Mouse (Mus musculus): Measurements from ENCODE around the gene Lmntd2.

DNA sequence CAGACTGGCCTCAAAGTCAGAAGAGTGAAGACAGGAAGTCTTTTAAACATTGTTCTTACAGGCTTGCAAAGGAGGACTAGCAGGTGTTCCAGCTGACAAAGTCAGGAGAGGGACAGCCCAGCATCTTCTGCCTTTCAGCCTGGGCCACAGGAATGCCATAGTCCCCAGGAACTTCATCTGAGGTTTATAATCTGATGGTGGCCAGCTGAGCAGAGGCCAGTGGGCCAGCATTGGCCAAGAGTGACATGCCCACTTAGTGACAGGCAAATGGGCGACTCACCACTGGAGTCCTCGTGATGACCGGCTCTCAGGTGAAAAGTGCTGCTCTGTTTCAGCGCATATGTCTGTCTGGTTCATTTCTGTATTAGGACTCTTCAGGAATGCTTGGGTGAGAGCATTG lies 16.7 kb upstream of the Lmntd2 start:
- TF ChIP-seq CTCF (IDR thresholded peaks at IDR 0.05; ENCODE audit: control insufficient read depth, insufficient read depth, insufficient read length) (no peak), MYOG (IDR thresholded peaks at IDR 0.05; ENCODE audit: control insufficient read depth, extremely low read depth, insufficient read length) (no peak)

All from C2C12 (cell line).